Mouse (Mus musculus): ENCODE measurements around the gene Cbln3. TPM values are rescaled to one million over a fixed set of nuclear protein-coding genes. Genes with fewer than 3 reads are reported as not detected.

Gene Cbln3
- polyA plus RNA-seq (2016; fragmentation: Nextera tagmentation; extraction: Ambion mirVana), result 0.25 TPM in 2 replicates

DNA sequence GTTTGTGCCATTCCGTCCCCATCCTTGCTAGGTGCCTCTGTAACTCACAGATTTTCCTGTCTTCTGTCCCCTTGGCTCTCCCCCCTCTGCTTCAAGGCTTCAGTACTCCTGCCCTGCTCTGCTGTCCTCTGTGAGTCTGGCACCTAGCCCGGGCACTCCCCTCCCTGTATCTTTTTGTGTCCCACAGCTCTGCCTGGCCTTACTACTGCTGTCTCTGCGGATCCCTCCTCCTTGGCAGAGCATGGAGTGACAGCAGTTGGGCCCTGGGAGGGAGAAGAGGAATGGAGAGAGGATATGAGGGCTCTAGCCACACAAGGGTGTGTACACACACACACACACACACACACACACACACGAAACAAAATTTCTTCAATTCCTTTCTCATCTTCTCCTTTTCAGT, at the start of gene Cbln3:
Cbln3 (minus strand) TSS at position 227 of the 400 bp plus-strand sequence.
- peaks cover 57% of the 10 kb centered on the region for H3K4me1 ChIP-seq
- H3K4me2 ChIP-seq, result peak within 1 kb of the TSS; percentile 88
- H3K27ac ChIP-seq, result peak within 1 kb of the TSS; percentile 93
- peak within 1 kb of the TSS; percentile 96 for H3K9ac ChIP-seq
- no peaks in the 10 kb centered on the region for H3K9me3 ChIP-seq (replicated peaks)
- H3K27me3 ChIP-seq (replicated peaks), result no peaks in the 10 kb centered on the region
- peaks cover 33% of the 10 kb centered on the region for H3K36me3 ChIP-seq
- ATAC-seq, result no peak
- 45% methylated on average over 4 of the region's 4 CpGs for WGBS (ENCODE audit: insufficient replicate concordance)
- H3K4me3 ChIP-seq, result peak within 1 kb of the TSS; percentile 81

- no peaks in the 10 kb centered on the region for H3K36me3 ChIP-seq
- WGBS (ENCODE audit: insufficient replicate concordance), result 39% methylated on average over 7 of the region's 7 CpGs
- ATAC-seq, result no peak
- H3K4me3 ChIP-seq, result no peak overlapping the region
- H3K9me3 ChIP-seq (replicated peaks), result no peaks in the 10 kb centered on the region
- H3K27me3 ChIP-seq (replicated peaks), result no peaks in the 10 kb centered on the region
- H3K27ac ChIP-seq, result no peak overlapping the region
- no peak overlapping the region for H3K4me2 ChIP-seq
- H3K9ac ChIP-seq, result no peak overlapping the region
- peaks cover 10% of the 10 kb centered on the region; the same call in 1 of the 2 replicates for H3K4me1 ChIP-seq
These were observed 49.4 kb upstream of the Cbln3 start for GRCm38 (mm10) chr14:55933586-55933985.

DNA sequence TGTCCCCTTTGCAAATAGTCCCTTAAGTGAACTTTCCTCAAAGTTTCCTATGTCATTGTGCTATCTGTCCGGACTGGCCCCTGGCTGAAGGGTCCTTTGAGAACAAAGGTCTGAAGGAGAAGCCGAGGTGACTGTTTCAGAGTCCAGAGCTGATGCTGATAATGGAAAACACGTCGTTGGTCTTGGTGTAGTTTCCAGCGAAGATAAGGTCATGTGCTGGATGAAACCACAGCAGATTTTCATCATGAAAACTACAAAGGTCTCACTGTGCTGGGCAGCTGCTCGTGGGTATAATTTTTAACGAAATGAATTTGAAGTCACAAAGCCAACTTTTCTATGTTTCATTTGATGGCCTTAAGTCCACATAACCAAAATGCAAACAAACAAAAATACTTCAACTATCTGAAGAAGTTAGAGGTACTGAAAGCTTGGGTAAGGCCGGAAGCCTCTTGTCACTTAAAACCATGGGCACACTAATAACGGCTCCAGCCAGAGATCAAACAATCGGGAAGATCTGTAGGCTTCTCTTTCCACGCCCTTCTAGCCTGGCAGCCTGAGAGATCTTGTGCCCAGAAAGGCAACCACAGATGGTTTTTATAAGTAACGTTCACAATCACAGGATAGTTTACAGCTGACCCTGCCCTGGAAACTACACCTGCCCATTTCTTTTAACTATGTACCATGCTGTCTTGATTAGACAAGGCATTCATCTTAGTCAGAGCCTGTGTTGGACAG, 45.2 kb upstream of the Cbln3 start:
- WGBS (ENCODE audit: insufficient replicate concordance), result 40% methylated on average over 12 of the region's 12 CpGs

GRCm38 (mm10) chr14:55926847-55927246, 42.7 kb upstream of the Cbln3 start:
- no peaks in the 10 kb centered on the region for H3K9me3 ChIP-seq (replicated peaks)
- H3K36me3 ChIP-seq, result no peaks in the 10 kb centered on the region
- H3K4me3 ChIP-seq, result no peak overlapping the region
- ATAC-seq, result no peak
- peaks cover 54% of the 10 kb centered on the region for H3K4me1 ChIP-seq
- 55% methylated on average over 4 of the region's 4 CpGs for WGBS (ENCODE audit: insufficient replicate concordance)
- H3K9ac ChIP-seq, result no peak overlapping the region
- no peak overlapping the region for H3K27ac ChIP-seq
- no peaks in the 10 kb centered on the region for H3K27me3 ChIP-seq (replicated peaks)
- no peak overlapping the region for H3K4me2 ChIP-seq

More for the DNA sequence above, 45.2 kb upstream of the Cbln3 start:
- ATAC-seq, result no peak
- no peak overlapping the region for H3K4me2 ChIP-seq
- peaks cover 33% of the 10 kb centered on the region for H3K4me1 ChIP-seq
- no peak overlapping the region for H3K9ac ChIP-seq
- no peaks in the 10 kb centered on the region for H3K27me3 ChIP-seq (replicated peaks)
- no peak overlapping the region for H3K27ac ChIP-seq
- no peaks in the 10 kb centered on the region for H3K9me3 ChIP-seq (replicated peaks)
- no peak overlapping the region for H3K4me3 ChIP-seq
- no peaks in the 10 kb centered on the region for H3K36me3 ChIP-seq

DNA sequence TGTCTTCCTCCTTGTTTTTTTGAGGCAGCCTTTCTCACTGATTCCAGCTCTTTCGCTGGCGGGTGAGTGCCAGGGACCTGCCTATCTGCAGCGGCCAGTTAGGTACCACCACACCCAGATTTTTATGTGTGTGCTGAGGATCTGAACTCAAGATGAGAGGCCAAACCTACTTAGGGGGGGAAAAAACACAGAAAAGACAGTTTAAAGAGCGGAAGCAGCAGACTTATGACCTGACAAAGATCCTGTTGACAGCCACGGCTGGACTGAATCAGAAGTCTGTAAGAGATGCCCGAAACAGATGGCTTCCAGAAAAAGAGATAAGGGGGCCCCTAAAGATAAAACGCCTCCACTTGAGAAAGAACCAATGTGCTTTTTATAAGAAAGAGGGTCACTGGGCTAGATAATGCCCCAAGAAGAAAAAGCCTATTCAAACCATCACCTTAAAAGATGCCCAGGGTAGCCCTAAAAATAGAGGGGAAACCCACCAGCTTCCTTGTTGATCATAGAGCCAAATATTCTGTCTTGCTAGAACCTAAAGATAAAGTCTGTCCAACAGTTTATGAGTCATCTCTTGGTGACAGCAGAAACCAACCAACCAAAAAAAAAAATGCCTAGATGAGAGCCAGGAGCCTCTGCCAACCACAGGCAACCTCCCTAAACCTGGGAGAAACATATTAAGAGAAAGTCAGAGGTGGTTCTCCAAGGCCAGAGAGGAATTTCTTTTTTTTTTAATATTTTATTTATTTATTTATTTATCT, 38.5 kb upstream of the Cbln3 start:
- WGBS (ENCODE audit: insufficient replicate concordance), result 9% methylated on average over 7 of the region's 7 CpGs
- ATAC-seq, result peak; percentile 83
- Histone ChIP-seq H3K4me3 (no peak overlapping the region), H3K27me3 (replicated peaks) (no peaks in the 10 kb centered on the region; the same call in 1 of the 2 replicates), H3K4me1 (peaks cover 57% of the 10 kb centered on the region), H3K4me2 (peak overlapping the region; percentile 62), H3K27ac (peak overlapping the region; percentile 80), H3K9me3 (replicated peaks) (no peaks in the 10 kb centered on the region), H3K9ac (peak overlapping the region; percentile 17; the same call in 1 of the 2 replicates), H3K36me3 (no peaks in the 10 kb centered on the region)

DNA sequence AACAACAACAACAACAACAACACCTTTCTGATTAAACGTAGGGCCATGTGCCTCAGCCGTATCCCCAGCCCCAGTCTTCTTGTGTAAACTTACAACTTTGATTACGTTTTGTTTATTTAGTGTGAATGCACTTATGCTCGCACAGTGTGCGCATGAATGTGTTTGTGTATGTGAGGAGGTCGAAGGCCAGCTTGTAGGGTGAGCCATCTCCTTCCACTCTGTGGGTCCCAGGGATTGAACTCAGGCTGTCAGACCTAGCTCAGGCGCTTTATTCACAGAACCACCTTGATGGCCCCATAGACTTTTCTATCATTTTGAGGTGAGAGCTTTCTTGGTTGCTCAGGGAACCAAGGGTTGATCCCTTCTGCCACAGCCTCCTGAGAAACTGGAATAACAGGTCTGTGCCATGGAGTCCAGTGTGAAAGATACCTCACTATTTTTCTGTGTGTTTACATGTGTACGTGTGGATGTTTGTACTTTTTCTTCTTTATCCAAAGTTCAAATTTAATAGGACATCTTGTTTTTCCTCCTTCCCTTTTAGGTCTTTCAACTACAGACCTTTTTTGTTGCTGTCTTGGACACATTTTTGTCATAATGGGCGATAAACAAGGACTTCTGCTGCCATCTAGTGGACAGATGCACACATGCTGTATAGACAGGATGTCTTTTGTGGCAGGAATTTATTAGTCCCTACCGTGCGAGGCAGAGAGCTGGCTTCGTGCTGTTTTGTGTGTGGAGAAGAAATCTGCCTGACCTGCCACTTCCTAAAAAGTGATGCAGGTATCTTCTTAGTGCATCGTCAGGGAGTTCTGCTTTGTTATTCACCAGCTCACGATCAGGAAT, 34.3 kb upstream of the Cbln3 start:
- no peaks in the 10 kb centered on the region for H3K36me3 ChIP-seq
- no peaks in the 10 kb centered on the region; the same call in 1 of the 2 replicates for H3K27me3 ChIP-seq (replicated peaks)
- 30% methylated on average over 14 of the region's 14 CpGs for WGBS (ENCODE audit: insufficient replicate concordance)
- H3K9me3 ChIP-seq (replicated peaks), result no peaks in the 10 kb centered on the region
- ATAC-seq, result no peak
- H3K4me2 ChIP-seq, result no peak overlapping the region
- H3K4me3 ChIP-seq, result no peak overlapping the region
- no peak overlapping the region for H3K9ac ChIP-seq
- H3K4me1 ChIP-seq, result peaks cover 27% of the 10 kb centered on the region
- no peak overlapping the region for H3K27ac ChIP-seq

DNA sequence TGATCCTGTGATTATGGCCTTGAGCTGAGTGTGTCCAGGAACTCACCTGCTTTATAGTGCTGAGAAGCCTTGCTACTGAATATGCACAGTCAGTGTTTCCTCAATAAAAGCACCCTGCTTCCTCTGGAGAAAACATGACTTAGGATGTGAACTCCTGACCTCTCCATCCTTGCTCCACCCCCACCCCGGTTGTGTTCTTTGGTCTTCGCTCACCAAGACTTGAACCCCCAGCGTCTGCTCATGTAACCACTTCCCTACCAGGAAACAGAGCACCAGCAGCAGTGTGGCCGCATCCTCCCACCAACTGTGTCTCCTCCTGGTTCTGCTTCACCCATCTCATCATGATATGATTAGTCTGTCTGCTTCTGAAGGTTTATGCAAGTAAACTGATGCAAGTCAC, 29.2 kb upstream of the Cbln3 start:
- H3K4me3 ChIP-seq, result no peak overlapping the region
- H3K4me1 ChIP-seq, result 0 out of 2 replicates have a peak, but pooled peaks cover 3% of the 10 kb centered on the region
- H3K9me3 ChIP-seq (replicated peaks), result no peaks in the 10 kb centered on the region
- no peak for ATAC-seq
- H3K27ac ChIP-seq, result no peak overlapping the region
- H3K27me3 ChIP-seq (replicated peaks), result no peaks in the 10 kb centered on the region
- H3K4me2 ChIP-seq, result no peak overlapping the region
- 28% methylated on average over 4 of the region's 4 CpGs for WGBS (ENCODE audit: insufficient replicate concordance)
- no peaks in the 10 kb centered on the region for H3K36me3 ChIP-seq
- H3K9ac ChIP-seq, result no peak overlapping the region

GRCm38 (mm10) chr14:55905518-55905917, 21.3 kb upstream of the Cbln3 start:
- Histone ChIP-seq H3K27ac (no peak overlapping the region), H3K4me3 (no peak overlapping the region), H3K4me2 (no peak overlapping the region), H3K27me3 (replicated peaks) (peaks cover 14% of the 10 kb centered on the region; the same call in 1 of the 2 replicates), H3K9ac (no peak overlapping the region), H3K9me3 (replicated peaks) (no peaks in the 10 kb centered on the region), H3K4me1 (peaks cover 10% of the 10 kb centered on the region), H3K36me3 (no peaks in the 10 kb centered on the region)
- 15% methylated on average over 1 of the region's 1 CpGs for WGBS (ENCODE audit: insufficient replicate concordance)
- ATAC-seq, result no peak

DNA sequence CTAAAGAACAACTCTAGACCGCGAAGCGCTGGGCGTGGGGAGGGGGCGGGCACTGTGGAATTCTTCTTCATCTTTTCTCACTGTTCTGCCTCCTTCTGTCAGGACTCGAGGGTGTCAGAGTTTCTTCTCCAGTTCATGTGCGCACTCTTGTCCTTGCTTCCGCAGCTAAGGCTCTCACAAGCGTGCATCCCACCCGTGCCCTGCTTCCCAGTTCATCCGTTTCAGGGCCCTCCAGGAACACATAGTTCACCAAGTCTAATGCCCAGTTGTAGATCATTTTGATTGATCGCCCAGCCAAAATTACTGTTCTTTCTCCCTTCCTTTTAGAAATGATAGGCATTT, 16.2 kb upstream of the Cbln3 start:
- Histone ChIP-seq H3K27me3 (replicated peaks) (peaks cover 5% of the 10 kb centered on the region; the same call in 1 of the 2 replicates), H3K4me1 (peaks cover 29% of the 10 kb centered on the region), H3K9ac (peak overlapping the region; percentile 53), H3K36me3 (peaks cover 26% of the 10 kb centered on the region), H3K4me3 (peak overlapping the region; percentile 43), H3K4me2 (peak overlapping the region; percentile 73), H3K9me3 (replicated peaks) (no peaks in the 10 kb centered on the region), H3K27ac (no peak overlapping the region)
- 19% methylated on average over 12 of the region's 12 CpGs for WGBS (ENCODE audit: insufficient replicate concordance)
- no peak for ATAC-seq

DNA sequence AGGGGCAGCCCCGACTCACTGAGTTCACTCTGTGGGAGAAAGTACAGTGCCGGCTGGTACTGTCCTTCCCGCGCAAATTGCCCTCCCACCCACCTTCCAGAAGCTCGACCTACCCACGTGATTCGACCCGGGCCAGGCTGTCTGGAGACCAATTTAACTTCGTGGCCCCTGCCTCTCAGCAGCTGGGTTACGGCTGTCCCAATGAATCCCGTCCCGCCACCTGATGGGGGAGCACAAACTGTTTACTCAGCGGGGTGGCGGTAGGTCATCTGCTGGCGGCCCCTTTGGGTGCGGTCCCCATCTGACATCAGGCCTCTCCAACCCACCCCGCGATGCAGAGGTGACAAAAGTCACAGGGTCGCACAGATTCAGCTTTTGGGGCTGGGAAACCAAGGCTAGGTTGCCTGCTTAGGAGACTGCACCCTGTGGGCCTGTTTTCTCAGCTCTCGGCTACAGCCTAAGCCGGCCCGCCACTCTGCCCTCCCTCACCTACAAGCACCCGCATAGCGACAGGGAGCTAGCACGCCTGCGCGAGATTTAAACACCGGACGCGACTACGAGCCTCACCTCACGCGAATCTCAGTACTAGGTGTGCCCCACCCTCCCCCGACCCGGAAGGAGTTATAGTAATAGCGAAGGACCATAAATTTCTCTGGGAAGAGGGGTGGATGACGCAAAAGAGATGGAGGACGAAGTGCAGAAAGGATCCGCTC, 15.7 kb upstream of the Cbln3 start, which contains the start of gene Sdr39u1:
Sdr39u1 (minus strand) TSS at position 593 of the 713 bp plus-strand sequence.
- H3K27me3 ChIP-seq (replicated peaks), result peaks cover 5% of the 10 kb centered on the region; the same call in 1 of the 2 replicates
- H3K36me3 ChIP-seq, result peaks cover 31% of the 10 kb centered on the region
- 6% methylated on average over 39 of the region's 39 CpGs for WGBS (ENCODE audit: insufficient replicate concordance)
- H3K4me3 ChIP-seq, result peak within 1 kb of the TSS; percentile 43
- peaks cover 29% of the 10 kb centered on the region for H3K4me1 ChIP-seq
- peak within 1 kb of the TSS; percentile 53 for H3K9ac ChIP-seq
- H3K9me3 ChIP-seq (replicated peaks), result no peaks in the 10 kb centered on the region
- ATAC-seq, result peak; percentile 70
- peak within 1 kb of the TSS; percentile 73 for H3K4me2 ChIP-seq
- peak within 1 kb of the TSS; percentile 20; the same call in 1 of the 2 replicates for H3K27ac ChIP-seq

DNA sequence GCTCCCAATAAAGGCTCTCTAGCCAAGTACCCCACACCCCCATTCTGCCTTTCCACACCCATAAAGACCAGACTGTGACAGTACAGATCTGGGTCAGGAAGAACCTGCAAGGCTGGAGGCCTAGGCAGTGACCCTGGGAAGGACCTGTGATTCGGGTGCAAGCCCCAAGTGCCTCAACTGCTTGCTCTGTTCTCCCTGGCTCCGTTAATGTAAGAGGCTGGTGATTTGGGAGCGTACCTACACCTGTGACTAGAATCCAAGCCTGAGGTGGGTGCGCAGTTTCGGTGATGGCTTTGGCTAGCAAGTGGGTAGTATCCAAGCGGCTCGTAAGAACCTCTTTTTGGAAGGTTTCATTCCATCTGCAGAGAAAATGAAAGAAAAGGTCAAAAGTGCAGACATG, 14.8 kb upstream of the Cbln3 start:
- H3K27me3 ChIP-seq (replicated peaks), result peaks cover 5% of the 10 kb centered on the region; the same call in 1 of the 2 replicates
- H3K27ac ChIP-seq, result no peak overlapping the region
- no peak overlapping the region for H3K4me3 ChIP-seq
- peak overlapping the region; percentile 73; the same call in 1 of the 2 replicates for H3K4me2 ChIP-seq
- ATAC-seq, result no peak
- no peaks in the 10 kb centered on the region for H3K9me3 ChIP-seq (replicated peaks)
- WGBS (ENCODE audit: insufficient replicate concordance), result 85% methylated on average over 7 of the region's 7 CpGs
- peaks cover 40% of the 10 kb centered on the region for H3K36me3 ChIP-seq
- H3K4me1 ChIP-seq, result peaks cover 29% of the 10 kb centered on the region
- H3K9ac ChIP-seq, result no peak overlapping the region

Data from liver, embryonic 12.5 days (tissue).